Mouse (Mus musculus): ENCODE data around the gene Phf23. TPM values are rescaled to one million over a fixed set of nuclear protein-coding genes. Genes with fewer than 3 reads are reported as not detected.

The Phf23 gene
- total RNA-seq, 2 experiments from 2014 or later, result 40.1 to 43.7 TPM

GRCm38 (mm10) chr11:70020022-70020631, 24.6 kb downstream of the Phf23 start:
- DNase-seq (ENCODE audit: low spot score in 2 of 2), result peak; percentile 55 to 61

- DNase-seq (ENCODE audit: low spot score in 2 of 2), result peak; percentile 79 to 81
These were observed 25.2 kb downstream of the Phf23 start for GRCm38 (mm10) chr11:70020731-70021263.

- DNase-seq (ENCODE audit: low spot score in 2 of 2), result peak; percentile 99
These were observed 25.9 kb downstream of the Phf23 start for GRCm38 (mm10) chr11:70021264-70022132.

- DNase-seq (ENCODE audit: low spot score in 2 of 2), result peak in 1 of 2 experiments; percentile 69
These were observed 28.0 kb downstream of the Phf23 start for GRCm38 (mm10) chr11:70023481-70024150.

GRCm38 (mm10) chr11:70024151-70024514, 28.6 kb downstream of the Phf23 start:
- no peak for DNase-seq (ENCODE audit: low spot score in 2 of 2)

GRCm38 (mm10) chr11:70026689-70027088, 31.1 kb downstream of the Phf23 start:
- peak; percentile 48 to 63 for DNase-seq (ENCODE audit: low spot score in 2 of 2)

- peak; percentile 51 to 55 for DNase-seq (ENCODE audit: low spot score in 2 of 2)
These were observed 31.8 kb downstream of the Phf23 start for GRCm38 (mm10) chr11:70027397-70027796.

GRCm38 (mm10) chr11:70028401-70029129, 33.0 kb downstream of the Phf23 start:
- DNase-seq (ENCODE audit: low spot score in 2 of 2), result no peak

- DNase-seq (ENCODE audit: low spot score in 2 of 2), result peak; percentile 82 to 86
These were observed 33.7 kb downstream of the Phf23 start for GRCm38 (mm10) chr11:70029130-70029801.

- DNase-seq (ENCODE audit: low spot score in 2 of 2), result no peak
These were observed 34.4 kb downstream of the Phf23 start for GRCm38 (mm10) chr11:70029829-70030550.

- DNase-seq (ENCODE audit: low spot score in 2 of 2), result no peak
These were observed 35.2 kb downstream of the Phf23 start for GRCm38 (mm10) chr11:70030651-70031320.

GRCm38 (mm10) chr11:70031321-70031670, 35.7 kb downstream of the Phf23 start:
- DNase-seq (ENCODE audit: low spot score in 2 of 2), result no peak

- no peak for DNase-seq (ENCODE audit: low spot score in 2 of 2)
These were observed 42.6 kb downstream of the Phf23 start for GRCm38 (mm10) chr11:70038174-70038573.

GRCm38 (mm10) chr11:70039631-70040030, 44.1 kb downstream of the Phf23 start:
- no peak for DNase-seq (ENCODE audit: low spot score in 2 of 2)

- DNase-seq (ENCODE audit: low spot score in 2 of 2), result no peak
These were observed 44.6 kb downstream of the Phf23 start for GRCm38 (mm10) chr11:70040184-70040583.

- no peak for DNase-seq (ENCODE audit: low spot score in 2 of 2)
These were observed 46.9 kb downstream of the Phf23 start for GRCm38 (mm10) chr11:70042309-70043085.

- DNase-seq (ENCODE audit: low spot score in 2 of 2), result no peak
These were observed 48.1 kb downstream of the Phf23 start for GRCm38 (mm10) chr11:70043665-70044064.

- DNase-seq (ENCODE audit: low spot score in 2 of 2), result no peak
These were observed 49.9 kb downstream of the Phf23 start for GRCm38 (mm10) chr11:70045435-70045834.

All from layer of hippocampus, postnatal 10 days (tissue).